Mouse (Mus musculus): ENCODE results near the gene Spata16.

- TF ChIP-seq CTCF (IDR thresholded peaks at IDR 0.05; ENCODE audit: low read depth): no peak
- TF ChIP-seq EP300 (IDR thresholded peaks at IDR 0.05; ENCODE audit: low read depth): no peak
Measured at GRCm38 (mm10) chr3:26819398-26819797, 182.0 kb downstream of the Spata16 start.

All from heart, postnatal 0 days (tissue).